Mouse (Mus musculus): ENCODE data around the gene Tex13c2. TPM values are rescaled to one million over a fixed set of nuclear protein-coding genes. Genes with fewer than 3 reads are reported as not detected.

The Tex13c2 gene
- polyA plus RNA-seq (2017; shearing (Covaris generic)), result not detected

DNA sequence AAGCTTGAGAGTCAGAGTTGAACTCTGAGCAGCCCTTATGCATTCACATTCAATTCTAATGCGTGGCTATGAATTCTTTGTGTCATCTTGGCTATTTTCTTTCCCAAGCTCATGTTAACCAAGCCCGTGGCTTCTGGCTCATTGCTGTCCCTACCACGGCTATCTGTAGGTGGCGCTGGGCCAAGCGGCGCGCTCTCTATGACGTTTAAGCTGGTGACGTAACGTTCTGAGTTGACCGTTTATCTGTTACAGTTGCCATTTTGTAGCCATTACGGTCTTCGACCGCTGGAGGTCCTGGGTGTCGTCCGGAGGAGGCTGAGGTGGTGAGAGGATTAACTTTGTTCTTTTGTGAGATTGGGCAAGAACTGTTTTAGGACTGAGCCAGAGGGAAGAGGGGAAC is at the start of gene Tex13c2:
Gene Tex13c2 (plus strand): TSS at position 246 of the 400 bp plus-strand sequence.

GRCm38 (mm10) chrX:42502291-42503043 is 13.0 kb downstream of the Tex13c2 start, which contains the start of gene Sh2d1a:
TSS of gene Sh2d1a (plus strand) at chrX:42502453.

Other genes starting within 250 kb of the Tex13c2 start
- 184 TPM for gene Sh2d1a, start 12.8 kb downstream of the Tex13c2 start, polyA plus RNA-seq (2017; shearing (Covaris generic))